Mouse (Mus musculus) lung, postnatal 14 days (tissue): ENCODE data around the gene Olfr320.
"Not testable (repeated sequence)": the region's sequence is repeated elsewhere in the genome, so short reads cannot be mapped to it uniquely, and the experiment has no call there.

Experiments
- DNase-seq: peaks from one replicate; pipeline ENCODE4 v3.0.0; 2021

Olfr320 gene

DNA sequence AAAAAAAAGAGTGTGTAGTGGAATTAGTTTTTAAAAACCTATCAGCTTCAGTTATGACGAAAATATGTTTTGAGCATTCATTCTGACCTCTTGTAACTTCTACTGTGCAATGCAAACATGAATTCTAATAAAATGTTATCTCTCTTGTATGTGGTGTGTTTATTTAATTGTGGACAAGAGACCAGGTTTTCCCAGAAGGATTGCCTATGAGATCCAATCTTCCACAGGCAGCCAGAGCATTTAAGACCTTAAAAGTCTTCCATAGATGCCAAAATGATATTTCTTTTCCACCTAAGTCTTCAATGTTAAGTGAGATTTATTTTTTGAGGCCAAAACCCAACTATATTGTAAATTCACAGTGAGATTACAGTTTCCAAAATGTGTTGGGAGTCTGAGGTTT, at the start of gene Olfr320:
Olfr320 (plus strand) TSS at position 301 of the 400 bp plus-strand sequence.
- DNase-seq: no peak

DNA sequence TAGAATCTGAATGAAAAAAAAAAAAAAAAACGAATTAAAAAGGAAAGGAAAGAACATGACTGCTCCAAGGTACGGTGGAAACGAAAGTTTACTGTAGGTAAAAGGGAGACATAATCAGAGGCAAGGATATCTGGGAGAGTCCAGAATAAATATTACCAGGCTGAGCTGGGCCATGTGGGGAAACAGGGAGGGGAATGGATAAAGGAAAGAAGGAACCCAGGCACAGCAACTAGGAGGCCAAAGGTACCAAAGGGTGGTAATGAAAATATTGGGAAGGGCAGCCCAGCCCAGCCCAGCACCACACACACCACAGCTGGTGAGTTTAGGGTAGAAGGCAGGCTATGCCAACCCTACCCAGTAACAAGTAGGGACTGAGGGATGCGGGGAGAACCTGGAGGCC, 46.0 kb upstream of the Olfr320 start:
- DNase-seq: no peak

DNA sequence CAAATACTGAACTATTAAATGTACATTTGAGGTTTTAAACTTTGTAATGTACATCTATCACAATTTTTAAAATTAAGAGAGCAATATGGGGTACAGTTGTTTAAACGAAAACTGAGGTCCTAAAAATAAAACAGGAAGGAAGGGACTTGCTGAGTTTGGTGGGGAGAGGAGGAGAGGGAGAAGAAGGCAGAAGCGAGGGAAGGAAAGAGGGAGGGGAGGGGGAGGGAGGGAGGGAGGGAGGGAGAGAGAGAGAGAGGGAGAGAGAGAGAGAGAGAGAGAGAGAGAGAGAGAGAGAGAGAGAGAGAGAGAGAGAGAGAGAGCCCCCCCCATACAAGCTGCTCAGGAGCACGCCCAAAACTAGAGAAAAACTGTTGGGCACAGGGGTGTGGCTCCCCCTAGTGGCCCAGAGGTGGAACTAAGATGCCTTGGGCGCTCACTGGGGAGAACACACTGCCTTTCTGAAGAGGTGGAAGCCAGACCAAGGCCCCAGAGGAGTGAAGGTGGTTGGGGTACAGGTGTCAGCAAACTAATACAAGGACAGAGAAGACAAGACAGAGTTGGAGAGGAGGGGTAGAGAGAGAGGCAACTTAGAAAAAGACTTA, 44.4 kb upstream of the Olfr320 start:
- peak; percentile 27 for DNase-seq

DNA sequence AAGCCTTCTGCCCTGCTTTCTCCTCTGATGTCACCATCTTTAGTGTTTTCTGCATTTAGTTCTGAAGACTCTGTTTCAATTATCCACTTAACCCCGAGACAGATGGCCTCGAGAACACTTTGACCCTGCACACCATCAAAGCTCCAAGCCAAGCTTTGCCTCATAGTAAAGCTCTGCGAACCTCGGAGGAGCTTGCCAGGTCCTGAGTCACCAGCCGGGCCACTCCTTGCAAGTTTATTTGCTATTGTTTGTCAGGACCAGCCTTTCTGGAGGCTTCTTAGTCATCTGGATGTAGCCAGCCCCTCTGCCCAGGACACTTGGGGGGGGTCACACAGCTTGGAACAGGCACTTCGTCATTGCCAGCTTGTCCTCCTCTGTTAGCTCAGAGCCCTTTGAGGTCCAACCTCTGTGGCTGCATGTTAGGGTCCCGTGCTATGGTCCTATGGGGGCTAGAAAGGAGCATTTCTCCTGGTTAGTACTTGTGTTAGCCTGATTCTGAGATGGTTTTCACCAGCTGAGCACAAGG, 42.7 kb upstream of the Olfr320 start:
- DNase-seq: no peak

DNA sequence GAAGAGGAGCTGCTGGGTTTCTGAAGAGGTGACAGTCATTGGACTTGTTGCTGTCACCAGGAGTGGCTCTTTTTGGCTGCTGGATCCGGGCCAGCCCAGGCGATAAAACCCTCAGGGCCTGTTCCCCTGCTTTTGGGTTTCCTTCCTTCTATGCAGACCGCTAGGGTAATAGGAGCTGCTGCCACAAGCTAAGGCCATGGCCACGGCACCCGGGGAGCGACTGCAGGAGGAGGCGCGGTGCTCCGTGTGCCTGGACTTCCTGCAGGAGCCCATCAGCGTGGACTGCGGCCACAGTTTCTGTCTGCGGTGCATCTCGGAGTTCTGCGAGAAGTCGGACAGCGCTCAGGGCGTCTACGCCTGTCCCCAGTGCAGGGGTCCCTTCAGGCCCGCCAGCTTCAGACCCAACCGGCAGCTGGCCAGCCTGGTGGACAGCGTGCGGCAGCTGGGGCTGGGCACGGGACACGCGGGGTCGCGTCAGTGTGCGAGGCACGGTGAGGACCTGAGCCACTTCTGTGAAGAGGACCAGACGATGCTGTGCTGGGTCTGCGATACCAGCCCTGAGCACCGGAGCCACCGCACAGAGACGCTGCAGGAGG, 40.5 kb upstream of the Olfr320 start, which contains the start of gene Trim58:
Trim58 (plus strand) TSS at position 194 of the 596 bp plus-strand sequence.
- no peak for DNase-seq

DNA sequence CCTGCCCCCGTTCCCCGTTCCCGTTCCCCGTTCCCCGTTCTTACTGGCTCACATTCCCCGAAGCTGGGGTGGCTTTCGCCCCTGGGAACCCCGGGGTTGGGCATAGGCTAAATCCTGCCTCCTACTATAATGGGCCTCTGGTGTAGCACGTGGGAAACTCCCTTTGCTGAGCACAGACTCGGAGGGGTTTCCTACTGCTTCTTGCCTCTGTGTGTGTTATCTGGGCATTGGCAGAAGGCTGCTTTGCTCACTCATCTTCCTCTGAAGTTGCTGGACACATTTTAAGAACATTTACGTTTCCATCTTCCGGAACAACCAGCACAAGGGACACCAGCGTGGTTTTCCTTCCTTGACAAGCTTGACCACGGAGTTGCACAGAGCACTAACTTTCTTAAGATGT, 39.8 kb upstream of the Olfr320 start:
- DNase-seq: no peak

DNA sequence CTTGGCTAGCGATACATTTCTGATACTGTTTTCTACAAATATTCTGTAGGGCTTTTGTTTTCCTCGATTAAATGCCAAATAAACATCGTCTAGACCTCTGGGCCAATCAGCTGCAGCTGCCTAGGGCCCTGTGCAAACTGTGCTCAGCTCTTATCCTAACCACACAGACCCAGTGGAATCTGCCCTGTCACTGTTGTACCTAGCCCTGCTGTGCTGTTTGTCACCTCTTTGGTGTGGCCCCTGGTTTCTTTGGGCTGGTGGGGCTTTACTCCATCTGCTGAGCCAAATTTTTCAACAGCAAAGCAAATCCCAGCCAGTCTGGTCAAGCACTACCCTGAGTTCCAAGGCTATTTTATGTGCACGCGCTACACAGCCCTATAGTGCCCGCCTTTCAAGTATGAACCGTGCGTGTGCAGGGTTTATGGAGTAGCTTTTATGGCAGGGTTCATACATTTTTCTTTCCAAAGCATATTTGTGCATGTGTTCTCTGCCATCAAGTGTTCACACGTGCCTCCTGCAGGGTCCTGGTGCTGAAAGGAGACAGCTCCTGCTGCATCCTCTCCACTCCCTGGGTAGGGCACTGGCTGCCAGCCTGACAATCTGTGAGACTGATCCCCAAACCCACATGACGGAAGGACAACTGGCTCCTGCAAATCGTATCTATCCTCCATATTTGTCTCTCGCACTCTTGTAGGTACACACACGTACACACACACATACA, 39.1 kb upstream of the Olfr320 start:
- DNase-seq: no peak

DNA sequence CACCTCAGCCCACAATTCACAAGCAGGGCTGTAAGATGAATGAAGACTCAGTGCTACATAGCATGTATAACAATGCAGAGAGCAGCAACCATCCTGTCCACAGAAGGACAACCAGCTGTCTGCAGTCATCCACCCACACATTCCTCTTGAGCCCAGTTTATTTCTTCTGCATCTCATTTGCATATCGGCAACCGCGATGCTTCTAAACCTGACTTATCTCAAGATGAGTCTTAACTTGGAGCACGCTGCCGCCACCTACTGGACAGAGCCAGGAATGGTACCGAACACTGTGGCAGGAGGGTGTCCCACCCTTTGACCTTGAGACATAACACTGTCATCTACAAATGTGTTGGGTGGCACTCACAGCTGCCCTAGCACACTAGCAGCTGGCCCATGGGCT, 37.5 kb upstream of the Olfr320 start:
- DNase-seq: peak; percentile 14

DNA sequence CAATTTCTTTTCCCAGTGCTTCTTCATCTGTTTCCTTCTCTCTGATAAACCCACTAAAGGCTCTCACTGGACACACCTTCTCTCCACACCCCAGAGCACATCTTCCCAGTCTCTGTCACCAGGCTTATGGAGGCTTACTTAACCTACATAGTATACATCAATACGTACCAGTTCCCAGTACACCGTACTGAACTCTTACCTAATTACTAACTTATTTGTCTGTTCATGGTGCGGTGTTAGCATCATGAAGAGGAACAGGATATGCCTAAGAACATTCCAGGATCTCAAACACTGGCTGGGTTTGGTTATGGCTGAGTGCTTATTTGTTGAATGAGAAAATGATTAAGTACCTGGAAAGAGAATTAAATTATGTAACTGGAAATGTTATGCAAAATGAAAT, 25.7 kb upstream of the Olfr320 start:
- no peak for DNase-seq

DNA sequence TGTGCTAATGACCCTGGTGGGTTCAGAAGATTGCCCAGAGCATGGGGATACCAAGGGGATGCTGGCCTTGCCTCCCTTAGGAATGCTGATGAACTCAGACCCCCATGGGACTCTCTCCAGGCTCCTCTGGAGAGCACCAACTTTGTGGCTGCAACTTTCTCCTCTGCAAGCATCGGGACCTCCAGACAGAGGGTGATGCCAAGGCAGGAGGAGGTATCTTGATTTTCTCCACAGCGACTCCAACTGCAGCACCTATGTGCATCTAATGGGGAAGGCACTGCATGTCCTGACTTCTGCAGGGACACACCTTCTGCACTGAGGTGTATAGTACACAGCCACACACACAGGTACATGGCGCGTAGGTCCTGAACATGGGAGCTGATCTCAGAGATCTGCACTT, 22.3 kb upstream of the Olfr320 start, which contains the start of gene Olfr322:
Olfr322 (plus strand) TSS at position 187 of the 400 bp plus-strand sequence.
- DNase-seq: no peak

DNA sequence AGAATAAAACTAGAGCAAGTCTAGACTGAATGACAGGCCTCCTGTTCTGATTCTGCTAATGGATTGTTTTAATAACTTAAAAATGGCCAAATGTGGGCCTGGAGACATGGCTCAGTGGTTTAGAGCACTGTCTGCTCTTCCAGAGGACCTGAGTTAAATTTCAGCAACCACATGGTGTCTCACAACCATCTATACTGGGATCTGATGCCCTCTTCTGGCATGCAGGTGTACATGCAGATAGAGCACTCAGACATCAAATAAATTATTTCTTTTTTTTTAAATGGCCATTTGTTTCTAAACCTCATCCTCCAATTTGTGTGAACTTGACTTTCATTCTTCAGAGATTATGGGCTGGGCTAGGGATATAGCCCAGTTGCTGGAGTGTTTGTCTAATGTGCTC, 11.6 kb upstream of the Olfr320 start:
- DNase-seq: no peak

DNA sequence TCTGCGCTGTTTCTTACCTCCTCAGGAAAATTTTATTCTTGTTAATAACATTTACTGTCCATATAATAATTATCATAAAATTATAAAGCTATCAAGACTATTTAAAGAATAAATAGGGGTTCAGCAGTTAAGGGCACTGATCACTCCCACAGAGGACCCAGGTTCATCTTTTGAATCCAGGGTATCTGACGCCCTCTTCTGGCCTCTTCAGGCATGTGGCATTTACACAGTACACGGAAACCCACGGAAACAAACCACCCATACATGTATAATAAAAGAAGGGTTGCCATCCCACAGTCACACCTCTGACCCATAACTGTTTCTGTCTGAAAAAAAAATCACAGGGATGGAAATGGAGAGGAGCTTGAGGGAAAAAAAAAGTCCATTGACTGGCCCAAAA, 9.1 kb upstream of the Olfr320 start:
- no peak for DNase-seq

DNA sequence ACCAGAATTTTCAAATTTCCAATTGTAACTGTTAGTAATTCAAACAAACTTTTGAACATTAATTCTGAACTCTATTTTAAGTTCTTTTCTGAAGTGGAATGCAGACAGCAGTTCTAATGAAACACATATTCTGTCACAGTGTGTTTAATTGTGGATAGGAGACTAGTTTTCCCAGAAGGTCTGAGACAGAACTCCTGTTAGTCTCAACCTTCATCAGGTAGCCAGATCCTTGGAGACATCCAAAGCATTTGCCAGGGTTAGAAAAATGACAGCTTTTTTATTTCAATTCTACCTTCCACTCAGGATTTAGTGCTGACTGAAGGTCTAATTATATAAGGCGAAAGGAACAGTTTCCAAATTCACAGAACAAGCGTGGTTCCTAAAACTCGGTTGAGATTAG, 18.0 kb downstream of the Olfr320 start, which contains the start of gene Olfr319:
Olfr319 (plus strand) TSS at position 301 of the 400 bp plus-strand sequence.
- no peak for DNase-seq

DNA sequence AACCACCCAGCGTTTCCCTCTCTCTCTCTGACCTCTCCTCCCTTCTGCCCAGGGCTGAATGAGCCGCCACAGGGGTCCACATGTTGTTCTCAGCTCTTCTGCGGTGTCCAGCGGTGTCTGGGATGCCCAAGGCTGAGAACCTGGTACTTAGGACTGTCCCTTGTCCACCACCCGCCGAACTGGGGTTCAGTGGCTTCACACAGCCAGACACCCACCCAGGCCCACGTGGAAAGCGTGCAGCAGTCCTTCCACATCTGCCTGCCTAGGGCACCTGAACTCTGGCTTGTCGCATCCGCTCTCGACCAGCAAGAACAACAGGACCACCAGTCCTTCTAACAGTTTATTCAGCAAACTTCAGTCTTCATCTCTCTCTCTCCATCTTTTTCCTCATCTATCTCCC, 28.2 kb downstream of the Olfr320 start:
- DNase-seq: no peak

DNA sequence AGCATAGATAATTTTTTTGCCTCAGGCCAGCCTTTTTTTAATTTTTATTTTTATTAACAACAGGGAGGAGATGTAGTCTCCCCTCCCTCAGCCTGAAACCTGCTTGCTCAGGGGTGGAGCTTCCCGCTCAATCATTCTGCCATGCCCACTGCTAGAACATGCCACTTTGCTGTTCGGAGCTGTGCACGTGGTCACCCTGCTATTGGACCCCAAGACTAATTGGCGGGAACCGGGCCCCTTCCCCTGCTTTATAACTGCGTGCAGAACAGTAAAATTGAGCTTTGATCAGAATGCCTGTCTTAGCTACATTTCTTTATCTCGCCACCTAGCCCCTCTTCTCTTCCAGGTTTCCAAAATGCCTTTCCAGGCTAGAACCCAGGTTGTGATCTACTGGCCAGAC, 36.8 kb downstream of the Olfr320 start:
- DNase-seq: not testable (repeated sequence)

DNA sequence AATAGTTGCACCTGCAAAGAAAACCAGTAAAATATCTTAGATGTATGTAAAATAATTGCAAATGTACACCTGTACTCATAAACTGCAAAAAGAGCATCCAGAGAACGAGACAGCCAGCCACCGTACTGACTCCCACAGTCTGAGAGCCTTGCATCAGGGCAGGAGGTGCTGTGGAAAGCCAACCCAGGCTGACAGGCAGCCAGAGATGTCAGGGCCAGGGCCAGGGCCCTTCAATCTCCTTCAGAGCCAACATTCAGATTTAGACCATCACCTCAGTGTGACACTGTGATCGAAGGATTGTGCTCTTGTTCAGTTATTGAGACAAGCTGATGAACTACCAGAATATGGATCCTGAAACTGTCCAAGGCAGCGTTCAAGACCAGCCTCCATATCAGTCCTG, 38.8 kb downstream of the Olfr320 start:
- no peak for DNase-seq

DNA sequence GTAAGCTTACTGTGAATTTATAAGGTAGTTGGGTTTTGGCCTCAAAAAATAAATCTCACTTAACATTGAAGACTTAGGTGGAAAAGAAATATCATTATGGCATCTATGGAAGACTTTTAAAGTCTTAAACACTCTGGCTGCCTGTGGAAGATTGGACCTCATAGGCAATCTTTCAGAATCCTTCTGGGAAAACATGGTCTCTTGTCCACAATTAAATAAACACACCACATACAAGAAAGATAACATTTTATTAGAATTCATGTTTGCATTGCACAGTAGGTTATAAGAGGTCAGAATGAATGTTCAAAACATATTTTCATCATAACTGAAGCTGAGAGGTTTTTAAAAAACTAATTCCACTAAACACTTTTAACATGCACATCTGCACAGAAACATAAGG, 43.0 kb downstream of the Olfr320 start, which contains the start of gene Olfr318:
Olfr318 (minus strand) TSS at position 101 of the 400 bp plus-strand sequence.
- DNase-seq: no peak

DNA sequence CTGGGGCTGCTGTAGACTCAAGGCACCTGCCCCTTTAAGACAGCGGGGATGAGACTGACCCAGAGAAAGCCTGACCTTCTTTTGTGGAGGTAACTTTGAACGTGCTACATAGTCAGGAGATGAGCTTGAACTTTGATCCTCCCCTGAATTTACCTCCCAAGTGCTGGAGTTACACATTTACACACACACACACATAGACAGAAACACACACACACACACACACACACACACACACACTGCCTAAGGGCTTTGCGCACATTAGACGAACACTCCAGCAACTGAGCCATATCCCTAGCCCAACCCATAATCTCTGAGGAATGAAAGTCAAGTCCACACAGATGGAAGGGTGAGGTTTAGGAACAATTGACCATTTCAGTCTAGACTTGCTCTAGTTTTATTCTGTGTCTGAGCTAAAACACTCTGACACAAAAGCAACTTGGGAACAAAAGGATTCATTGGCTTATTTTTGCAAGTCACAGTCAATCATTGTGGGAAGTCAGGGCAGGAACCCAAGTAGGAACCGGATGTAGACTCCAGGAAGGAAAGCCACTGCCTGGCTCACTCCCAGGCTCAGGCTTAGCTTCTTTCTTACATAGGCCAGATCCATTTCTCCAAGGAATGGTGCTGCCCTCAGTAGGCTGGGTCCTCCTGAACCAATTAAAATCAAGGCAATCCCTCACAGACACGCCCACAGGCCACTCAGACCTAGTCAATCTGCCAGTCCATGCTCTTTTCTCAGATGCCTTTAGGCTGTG, 47.2 kb downstream of the Olfr320 start:
- not testable (repeated sequence) for DNase-seq

DNA sequence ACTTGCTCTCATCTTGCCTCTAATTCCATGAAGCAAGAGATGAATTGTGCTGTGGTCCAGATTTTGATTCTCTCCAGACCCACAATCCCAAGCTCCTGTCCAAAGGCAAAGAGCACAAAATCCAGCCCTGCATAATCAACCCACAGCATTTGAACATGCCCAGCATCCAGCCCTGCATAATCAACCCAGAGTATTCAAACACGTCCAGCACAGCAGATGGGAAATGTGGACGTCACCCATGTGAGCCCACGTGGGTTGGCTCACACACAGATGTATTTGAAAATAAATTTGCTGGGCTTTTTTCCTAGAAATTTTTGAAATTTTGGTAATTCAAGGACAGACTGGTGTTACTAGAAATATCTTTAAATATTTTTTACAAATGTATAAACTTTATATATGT, 52.5 kb downstream of the Olfr320 start:
- peak; percentile 4 for DNase-seq
